Mouse (Mus musculus) E14TG2a.4 (cell line): ENCODE measurements around the gene Med13.

Source experiments
- CTCF ChIP-seq: conservative IDR thresholded peaks from 2 replicates; pipeline ENCODE4 v1.5.1; 2014; ENCODE audit warnings: low read length
- NANOG ChIP-seq: IDR thresholded peaks from 2 replicates; pipeline ENCODE4 v1.6.1; 2014; ENCODE audit warnings: borderline replicate concordance, low read length, mixed read lengths
- POU5F1 ChIP-seq: IDR thresholded peaks from 2 replicates; pipeline ENCODE4 v1.6.1; 2014; ENCODE audit warnings: low read length, borderline replicate concordance

DNA sequence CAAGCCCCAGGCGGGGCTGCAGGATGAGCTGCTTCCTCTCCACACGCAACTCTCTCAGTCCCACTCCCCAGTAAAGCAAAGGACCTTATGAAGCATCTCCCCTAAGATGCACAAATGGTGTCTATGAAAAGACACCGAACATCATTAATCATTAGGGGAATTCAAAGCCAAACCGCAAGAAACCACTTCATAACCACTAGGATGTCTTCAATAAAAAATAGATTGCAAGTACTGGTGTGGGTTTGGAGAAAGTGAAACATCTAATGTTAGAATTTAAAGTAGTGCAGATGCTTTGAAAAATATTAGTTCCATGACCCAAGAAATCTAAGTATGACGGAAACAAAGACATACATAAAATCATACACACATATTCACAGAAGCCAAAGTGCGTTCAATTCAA lies 65.7 kb downstream of the Med13 start:
- TF ChIP-seq CTCF, result no peak
- no peak for TF ChIP-seq NANOG
- no peak for TF ChIP-seq POU5F1
